Mouse (Mus musculus) liver, adult (tissue): ENCODE results near the gene Rbpj.

Experiments used
- GATA4 ChIP-seq: IDR thresholded peaks from 2 replicates; pipeline ENCODE4 v1.6.1; 2014; ENCODE audit warnings: mild to moderate bottlenecking, low read length; ENCODE audit not compliant: insufficient replicate concordance

Gene Rbpj

DNA sequence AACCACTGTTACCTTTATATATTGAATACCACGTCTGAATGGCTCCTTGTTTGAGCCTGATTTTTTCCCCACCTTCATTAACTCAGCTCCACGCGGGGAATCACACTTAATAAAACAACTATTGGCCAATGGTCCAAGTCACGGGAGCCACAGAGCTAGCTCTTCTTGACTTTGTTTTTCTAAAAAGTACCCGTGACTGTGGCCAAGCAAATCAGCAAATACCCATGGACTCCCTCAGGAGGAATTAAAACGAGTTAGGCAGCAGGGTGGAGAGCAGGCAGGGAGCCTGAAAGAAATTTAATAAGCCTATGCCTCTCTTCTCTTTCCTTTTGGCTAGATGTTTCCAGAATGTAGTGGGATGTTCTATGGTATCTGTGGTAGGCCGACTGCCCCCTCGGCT, 51.9 kb downstream of the Rbpj start:
- no peak for TF ChIP-seq GATA4

DNA sequence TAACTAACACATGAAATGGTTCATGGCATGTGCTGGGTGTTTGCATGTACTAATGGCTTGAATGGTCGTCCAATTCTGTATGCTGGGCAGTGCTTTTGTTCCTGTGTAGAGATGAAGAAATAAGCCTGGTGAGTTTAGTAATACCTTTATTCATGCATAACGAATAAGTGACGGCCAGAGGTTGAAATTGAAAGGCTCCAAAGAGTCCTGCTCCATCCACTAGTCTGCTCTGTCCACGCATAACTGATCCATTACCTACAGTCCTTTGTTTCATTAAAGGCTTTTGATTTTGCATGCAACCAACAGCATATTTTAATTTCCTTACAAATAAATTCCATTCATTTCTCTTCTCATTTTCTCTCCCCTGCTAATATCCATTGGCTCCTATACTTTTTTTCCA, 53.2 kb downstream of the Rbpj start:
- TF ChIP-seq GATA4 = no peak

DNA sequence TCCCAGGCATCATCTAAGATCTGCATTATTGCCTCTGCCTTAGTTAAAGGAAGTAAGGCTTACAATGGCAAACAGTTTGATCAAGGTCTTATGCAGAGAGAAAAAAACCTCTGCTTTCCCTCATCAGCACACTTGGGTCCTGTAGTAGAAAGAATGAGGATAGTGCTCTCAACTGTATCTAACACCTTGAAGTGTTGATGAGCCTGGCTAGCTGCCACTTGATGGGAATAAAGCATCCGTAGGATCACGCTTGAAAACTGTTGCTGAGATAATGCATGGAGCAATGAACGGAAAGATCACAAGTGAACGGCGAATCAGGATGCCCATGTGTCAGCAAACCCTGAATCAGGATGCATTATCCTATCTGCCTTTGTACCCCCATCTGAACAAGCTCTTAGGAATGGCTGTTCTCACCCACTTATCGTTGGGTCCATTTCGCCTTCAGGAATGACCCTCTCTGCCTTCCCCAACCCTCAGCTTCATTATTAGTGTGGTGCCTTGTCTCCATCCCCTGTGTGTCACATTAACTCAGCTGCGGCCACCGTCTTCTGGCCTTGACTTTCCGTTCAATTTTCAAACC, 54.1 kb downstream of the Rbpj start:
- no peak for TF ChIP-seq GATA4

DNA sequence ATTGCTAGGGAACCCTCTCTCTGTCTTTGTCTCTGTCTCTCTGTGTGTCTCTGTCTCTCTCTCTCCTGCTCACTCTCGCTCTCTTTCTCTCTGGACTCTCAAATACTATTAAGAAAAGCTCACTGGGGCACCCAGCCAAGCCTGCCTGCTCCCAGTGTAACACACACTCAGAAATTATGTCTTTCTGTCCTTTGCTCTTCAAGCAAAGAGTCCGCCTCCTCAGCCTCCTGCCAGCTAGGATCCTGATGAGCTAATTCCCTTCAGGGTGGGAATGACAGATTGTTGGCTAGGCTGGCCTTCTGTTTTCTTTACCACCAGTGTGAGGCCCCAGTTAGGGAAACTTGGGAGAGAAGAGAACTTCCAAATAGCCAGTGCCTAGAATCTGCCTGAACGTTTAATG, 57.1 kb downstream of the Rbpj start:
- no peak for TF ChIP-seq GATA4

DNA sequence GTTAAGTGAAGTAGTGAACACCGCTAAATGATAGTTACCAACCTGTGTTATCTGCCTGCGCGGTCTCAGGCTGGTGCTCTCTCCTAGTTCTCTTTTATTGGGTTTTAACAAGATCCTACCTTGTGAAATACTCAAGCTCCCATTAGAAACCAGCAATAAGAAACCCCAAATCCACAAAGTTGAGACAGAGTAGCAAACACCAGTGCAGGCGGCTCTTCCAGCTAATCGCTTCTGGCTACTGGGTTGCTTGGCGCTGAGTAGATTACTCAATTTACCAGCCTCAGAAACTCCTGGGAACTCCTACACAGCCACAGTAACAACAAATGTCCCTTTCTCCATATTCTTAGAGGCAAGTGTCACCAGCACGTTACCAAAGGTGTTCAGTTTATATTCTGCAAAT, 58.2 kb downstream of the Rbpj start:
- TF ChIP-seq GATA4 = no peak

DNA sequence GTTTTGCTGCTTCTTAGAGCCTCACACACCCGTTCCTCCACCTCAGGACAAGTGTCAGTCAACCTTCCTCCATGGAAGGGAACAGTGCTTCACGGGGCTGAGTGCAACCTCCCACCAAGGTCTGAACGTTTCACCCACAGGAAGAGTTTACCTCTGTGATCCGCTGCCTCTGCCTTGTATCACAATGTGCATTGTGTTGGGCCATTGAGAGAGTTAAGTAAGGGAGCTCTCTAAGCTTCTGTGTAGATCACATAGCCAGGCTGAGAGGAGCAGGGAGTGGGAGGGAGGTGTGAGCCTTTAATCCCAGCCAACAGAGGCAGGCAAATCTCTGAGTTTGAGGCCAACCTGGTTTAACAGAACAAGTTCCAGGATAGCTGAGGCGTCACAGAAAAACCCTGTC, 58.9 kb downstream of the Rbpj start:
- TF ChIP-seq GATA4 = no peak

DNA sequence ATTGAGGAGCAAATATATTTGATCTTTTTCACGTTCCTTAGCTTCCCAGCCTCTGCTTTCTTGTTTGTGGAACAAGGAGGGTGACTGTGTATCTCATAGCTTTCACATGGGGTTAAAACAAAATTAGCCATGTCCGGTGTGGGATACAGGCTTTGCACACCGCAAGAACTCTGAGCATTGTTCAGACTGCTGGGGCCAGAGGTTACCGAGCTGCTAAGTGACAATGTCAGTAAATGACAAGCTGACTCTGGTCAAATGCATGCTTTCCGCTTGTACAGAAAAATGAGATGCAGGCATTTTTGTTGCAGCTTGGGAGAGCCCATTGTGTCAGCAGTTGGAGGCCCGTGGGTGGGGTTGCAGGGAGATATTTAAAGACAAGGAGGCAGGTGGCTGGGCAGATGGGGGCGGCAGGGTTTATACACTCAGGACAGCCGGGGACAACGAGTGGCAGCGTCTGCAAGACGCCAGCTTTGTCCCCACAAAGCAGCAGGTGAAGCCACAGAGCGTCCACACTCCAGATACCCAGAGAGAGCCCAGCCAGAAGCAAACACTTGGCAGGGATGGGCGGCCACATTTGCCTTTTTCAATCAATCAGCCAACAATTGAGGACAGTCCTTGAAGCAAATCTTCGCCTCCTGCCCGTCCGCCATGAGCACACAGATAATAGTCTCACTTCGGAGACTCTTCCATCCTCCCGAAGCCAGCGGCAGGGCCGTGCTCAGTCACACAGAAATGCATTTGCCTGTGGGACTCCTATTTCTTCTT, 59.5 kb downstream of the Rbpj start:
- no peak for TF ChIP-seq GATA4

DNA sequence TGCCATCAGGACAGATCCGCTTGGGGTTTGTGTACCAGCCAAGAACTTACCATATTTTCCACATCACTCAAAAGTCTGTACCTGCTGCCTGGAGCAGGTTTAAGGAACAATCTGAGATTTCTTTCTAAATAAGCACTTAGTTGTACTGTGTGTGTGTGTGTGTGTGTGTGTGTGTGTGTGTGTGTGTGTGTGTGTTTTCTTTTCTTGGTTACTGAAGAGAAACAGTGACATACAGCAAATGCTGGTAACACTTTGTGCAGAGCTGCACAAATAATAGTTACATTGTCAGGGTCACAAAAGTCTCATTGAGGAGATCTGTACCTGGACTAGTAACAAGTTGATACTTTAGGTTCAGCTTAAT, 60.1 kb downstream of the Rbpj start:
- no peak for TF ChIP-seq GATA4

DNA sequence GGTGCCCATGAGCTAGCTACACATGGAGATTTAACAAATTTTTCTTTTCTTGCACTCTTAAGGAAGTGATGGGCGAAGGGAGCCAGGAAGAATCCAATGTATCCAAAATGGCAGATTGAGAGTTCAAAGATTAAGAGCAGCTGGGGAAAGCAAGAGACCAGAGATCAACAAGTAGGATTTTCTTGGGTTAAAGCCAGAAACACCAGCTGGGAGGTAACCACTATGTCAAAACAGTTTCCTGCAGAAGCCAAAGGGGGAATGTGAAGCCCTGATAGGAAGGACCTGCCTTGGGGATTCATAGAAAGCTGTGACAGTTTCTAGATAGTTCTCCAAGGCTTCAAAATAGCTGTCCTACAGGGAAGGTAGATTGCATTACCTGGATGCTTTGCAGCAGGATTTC, 63.9 kb downstream of the Rbpj start:
- no peak for TF ChIP-seq GATA4

DNA sequence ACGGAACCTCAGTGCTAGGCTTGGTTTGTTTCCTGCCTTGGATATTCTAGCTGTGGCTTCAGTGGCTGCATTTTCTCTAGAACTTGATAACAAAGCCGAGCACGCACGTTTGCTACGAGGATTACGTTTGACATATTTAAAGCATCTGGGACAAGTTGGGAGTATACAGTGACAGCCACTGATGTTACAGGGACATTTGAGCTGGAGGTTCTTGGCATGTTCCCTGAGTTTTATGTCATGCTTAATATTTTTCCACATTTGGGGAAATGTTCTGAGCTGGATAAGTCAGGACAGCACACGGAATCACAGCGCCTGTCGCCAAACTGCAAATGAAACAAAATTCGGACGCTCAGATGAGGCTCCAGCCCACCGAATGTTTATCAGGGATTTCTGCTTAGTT, 69.1 kb downstream of the Rbpj start:
- TF ChIP-seq GATA4 = no peak

DNA sequence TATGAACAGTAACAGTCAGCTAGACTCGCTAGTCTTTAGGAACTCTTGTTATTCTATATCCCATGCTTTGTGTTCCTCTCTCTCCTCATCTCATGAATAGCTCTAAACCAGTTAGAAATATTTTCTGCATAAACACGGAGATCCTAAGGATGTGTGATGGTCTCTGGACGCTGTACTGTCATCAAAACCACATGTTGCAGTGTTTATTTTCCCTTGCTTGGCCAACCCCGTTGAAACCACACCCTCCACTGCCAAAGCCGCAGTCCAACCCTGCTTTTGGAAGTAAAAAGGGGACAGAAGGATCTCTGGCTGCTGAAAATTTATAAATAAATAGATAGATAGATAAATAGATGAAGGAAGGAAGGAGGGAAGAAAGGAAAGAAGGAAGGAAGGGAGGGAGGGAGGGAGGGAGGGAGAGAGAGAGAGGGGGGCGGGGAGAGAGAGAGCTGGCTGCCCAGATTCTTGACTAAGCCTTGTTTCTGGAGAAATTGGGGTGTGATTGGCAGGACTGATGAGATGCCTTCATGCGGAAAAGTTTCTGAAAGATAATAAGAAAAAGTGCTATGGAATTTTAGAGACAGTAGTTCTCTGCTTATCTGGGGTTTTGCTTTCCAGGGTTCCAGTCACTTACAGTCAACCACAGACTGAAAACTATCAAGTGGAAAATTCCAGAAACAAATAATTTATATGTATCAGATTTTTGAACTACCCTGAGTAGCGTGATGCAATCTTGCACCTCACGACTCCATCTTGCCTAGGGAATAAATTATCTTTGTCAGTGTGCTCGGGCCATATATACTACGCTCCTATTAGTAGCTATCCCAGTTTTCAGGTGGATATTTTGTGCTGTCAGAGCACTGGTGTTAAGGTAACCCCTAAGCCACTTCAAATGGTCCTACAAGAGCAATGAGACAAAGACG, 70.9 kb downstream of the Rbpj start:
- TF ChIP-seq GATA4 = no peak

DNA sequence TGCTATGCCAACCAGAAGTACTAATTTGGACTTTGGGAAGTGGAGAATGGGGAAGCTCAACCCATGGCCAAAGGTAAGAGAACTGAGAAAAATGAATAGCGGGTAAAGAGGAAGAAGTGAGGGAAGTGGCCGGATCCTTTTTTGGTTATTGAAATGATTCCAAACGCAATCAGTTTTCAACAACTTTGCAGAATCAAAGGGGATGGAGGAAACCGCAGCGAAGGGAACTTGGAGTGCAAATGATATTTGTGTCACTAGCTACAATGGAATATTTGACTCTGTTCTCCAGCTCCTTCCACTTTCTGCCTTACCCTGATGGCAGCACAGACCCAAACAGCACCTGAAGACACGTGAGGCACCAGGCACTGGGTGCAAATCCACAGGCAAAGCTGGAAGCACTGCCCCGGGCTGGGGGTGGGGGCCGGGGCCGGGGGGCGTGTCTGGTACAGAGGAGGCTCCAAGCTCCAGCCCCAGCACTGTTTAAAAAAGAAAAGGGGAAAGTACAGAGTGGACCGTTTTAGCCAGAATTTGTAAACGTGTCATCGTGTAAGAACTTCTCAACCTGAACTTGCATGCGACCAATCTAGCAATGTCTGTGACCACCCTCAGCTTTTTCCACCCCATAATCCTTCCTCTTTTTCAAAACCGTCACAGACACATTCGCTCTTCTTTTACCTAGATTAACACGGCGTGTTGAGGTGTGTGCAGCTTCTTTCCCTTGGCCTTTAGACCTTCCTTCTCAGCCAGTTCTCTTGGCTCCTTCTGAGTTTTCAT, 74.1 kb downstream of the Rbpj start:
- no peak for TF ChIP-seq GATA4

DNA sequence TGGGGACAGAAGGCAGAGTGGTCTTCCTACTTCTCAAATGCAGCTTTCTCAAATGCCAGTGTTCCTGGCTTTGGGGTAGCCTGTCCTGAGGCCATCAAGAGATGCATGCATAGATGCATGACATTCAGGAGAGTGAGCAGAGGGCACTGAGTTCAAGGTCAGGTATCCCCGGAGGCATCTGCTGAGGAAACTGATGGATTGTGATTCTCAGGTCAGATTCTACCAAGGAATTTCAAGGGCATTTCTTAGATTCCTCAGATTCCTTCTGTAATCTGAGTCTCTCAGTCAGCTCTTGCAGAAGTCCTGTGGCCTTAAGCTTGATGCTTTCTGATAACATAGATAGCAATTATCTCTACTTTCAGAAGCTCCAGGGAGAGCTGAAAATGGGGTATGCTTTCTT, 76.1 kb downstream of the Rbpj start:
- no peak for TF ChIP-seq GATA4

DNA sequence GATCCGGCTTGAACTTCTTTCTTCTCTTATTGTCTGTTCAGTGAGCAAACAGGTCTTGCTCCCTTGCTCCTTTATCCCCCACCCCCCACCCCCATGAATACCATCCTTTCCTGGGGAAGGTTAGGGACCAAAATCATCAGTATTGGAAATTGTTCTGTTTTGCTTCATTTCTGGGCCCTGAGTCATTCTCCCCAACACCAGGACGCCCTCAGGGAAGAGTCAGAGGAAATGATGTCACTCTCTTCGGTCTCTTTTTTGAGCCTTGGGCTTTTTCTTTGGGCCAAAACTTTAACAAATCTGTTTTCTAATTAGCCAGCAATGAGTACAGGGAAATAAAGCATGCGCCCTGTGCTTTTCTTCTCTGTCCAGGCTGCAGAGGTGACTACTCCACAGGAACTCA, 77.4 kb downstream of the Rbpj start:
- no peak for TF ChIP-seq GATA4

DNA sequence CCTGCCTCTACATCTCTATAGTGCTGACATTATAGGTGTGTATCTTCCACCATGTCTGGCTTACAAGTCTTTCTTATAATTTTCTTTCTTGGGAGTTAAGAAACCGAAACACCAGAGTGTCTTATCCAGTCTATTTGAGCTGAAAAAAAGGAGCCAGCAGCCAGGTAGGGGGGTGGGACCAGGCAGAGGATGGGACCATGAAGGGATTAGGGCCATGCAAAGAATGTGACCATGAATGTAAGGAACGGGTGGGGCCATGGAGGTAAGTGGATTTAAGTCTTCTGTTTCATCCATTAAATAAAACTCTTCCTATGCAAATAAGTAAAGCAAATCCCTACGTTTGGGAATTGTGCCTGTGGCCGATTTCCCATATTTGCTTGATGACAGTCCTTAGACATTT, 78.0 kb downstream of the Rbpj start:
- TF ChIP-seq GATA4 = no peak
